ENCODE assay signal across 26 mouse cellular contexts in genomic region chr3:119464073-119464472, GRCm38 (mm10).
DNase-seq lines count a peak whose midpoint lies in the region; ATAC-seq and TF ChIP-seq lines count a peak whose summit lies in the region.
"Had no signal": no experiment of that assay in that cellular context is flagged by ENCODE, and none has a peak within 500 bp of the region (broad histone marks: within the 10 kb centered on the region; RNA-seq: fewer than 3 reads in every experiment).

No protein-coding gene starts in this region.

- no peak overlapping the region for H3K4me2 ChIP-seq in forebrain, embryonic 11.5 days (ENCODE audit: low read depth, low read length, severe bottlenecking)
- H3K4me2 ChIP-seq in forebrain, postnatal 0 days (ENCODE audit: low read depth): no peak overlapping the region
- H3K4me2 ChIP-seq in forebrain, embryonic 14.5 days (ENCODE audit: low read length): no peak overlapping the region
- no peak overlapping the region for H3K4me2 ChIP-seq in forebrain, embryonic 16.5 days (ENCODE audit: low read length)
- no peak overlapping the region for H3K4me2 ChIP-seq in midbrain, embryonic 12.5 days (replicated peaks)
- no peak overlapping the region for H3K4me2 ChIP-seq in midbrain, embryonic 16.5 days (ENCODE audit: low read length)
- H3K4me2 ChIP-seq: embryonic facial prominence, embryonic 13.5 days; embryonic facial prominence, embryonic 15.5 days; forebrain, embryonic 13.5 days had no signal

- no peak for DNase-seq in forebrain, embryonic 11.5 days (ENCODE audit: low spot score)
- DNase-seq in forebrain, postnatal 0 days: no peak
- no peak for DNase-seq in forebrain, embryonic 14.5 days (ENCODE audit: low spot score)
- peak; percentile 18 for DNase-seq in brain, embryonic 14.5 days (ENCODE audit: low read depth)
- DNase-seq: adrenal gland, adult 8-10 months; adrenal gland, postnatal 14 days; adrenal gland, postnatal 36 days; B cell, adult 2 months; cerebellum, adult 11 months; cerebellum, adult 18-20 months; cerebellum, adult 8-10 months; cerebellum, adult 9-11 months; cerebellum, postnatal 14 days; cerebellum, postnatal 36 days had no signal

- no peaks in the 10 kb centered on the region for H3K36me3 ChIP-seq in forebrain, embryonic 11.5 days (ENCODE audit: control insufficient read depth, insufficient read depth, low read length)
- H3K36me3 ChIP-seq in forebrain, postnatal 0 days (ENCODE audit: insufficient read depth): no peaks in the 10 kb centered on the region
- H3K36me3 ChIP-seq in forebrain, embryonic 14.5 days (ENCODE audit: control insufficient read depth, insufficient read depth, low read length): no peaks in the 10 kb centered on the region
- no peaks in the 10 kb centered on the region for H3K36me3 ChIP-seq in forebrain, embryonic 16.5 days (ENCODE audit: control insufficient read depth, insufficient read depth)
- H3K36me3 ChIP-seq in midbrain, embryonic 12.5 days: no peaks in the 10 kb centered on the region
- no peaks in the 10 kb centered on the region for H3K36me3 ChIP-seq in midbrain, embryonic 16.5 days (ENCODE audit: control insufficient read depth, insufficient read depth, low read length)
- H3K36me3 ChIP-seq: embryonic facial prominence, embryonic 13.5 days; embryonic facial prominence, embryonic 15.5 days; G1E had no signal

- 53% methylated on average over 2 of the region's 2 CpGs for WGBS in forebrain, embryonic 11.5 days
- WGBS in forebrain, postnatal 0 days: 20% methylated on average over 2 of the region's 2 CpGs
- WGBS in forebrain, embryonic 14.5 days: 28% methylated on average over 2 of the region's 2 CpGs
- 23% methylated on average over 2 of the region's 2 CpGs for WGBS in forebrain, embryonic 16.5 days
- 34% methylated on average over 2 of the region's 2 CpGs for WGBS in midbrain, embryonic 12.5 days
- 27% methylated on average over 2 of the region's 2 CpGs for WGBS in midbrain, embryonic 16.5 days

- TF ChIP-seq POLR2A in brain, embryonic 14.5 days (IDR thresholded peaks at IDR 0.05; ENCODE audit: borderline replicate concordance, extremely low read depth, insufficient read depth, insufficient read length, poor library complexity, severe bottlenecking): no peak

- no peak for TF ChIP-seq CTCF in forebrain, postnatal 0 days (IDR thresholded peaks at IDR 0.05; ENCODE audit: low read depth)
- TF ChIP-seq CTCF in brain, embryonic 14.5 days (IDR thresholded peaks at IDR 0.05; ENCODE audit: borderline replicate concordance, extremely low read depth, insufficient read depth, insufficient read length): no peak

- no peaks in the 10 kb centered on the region for H3K4me1 ChIP-seq in forebrain, embryonic 11.5 days (replicated peaks; ENCODE audit: control insufficient read depth, insufficient read depth, low read length)
- no peaks in the 10 kb centered on the region for H3K4me1 ChIP-seq in forebrain, postnatal 0 days (ENCODE audit: insufficient read depth)
- H3K4me1 ChIP-seq in forebrain, embryonic 14.5 days (ENCODE audit: control insufficient read depth, insufficient read depth, low read length): peaks cover 4% of the 10 kb centered on the region
- 0 out of 2 replicates have a peak, but pooled peaks cover 4% of the 10 kb centered on the region for H3K4me1 ChIP-seq in forebrain, embryonic 16.5 days (replicated peaks; ENCODE audit: control insufficient read depth, insufficient read depth, low read length)
- peaks cover 10% of the 10 kb centered on the region for H3K4me1 ChIP-seq in midbrain, embryonic 12.5 days
- peaks cover 5% of the 10 kb centered on the region; the same call in 1 of the 2 replicates for H3K4me1 ChIP-seq in midbrain, embryonic 16.5 days (ENCODE audit: control insufficient read depth, insufficient read depth, low read length)
- H3K4me1 ChIP-seq: embryonic facial prominence, embryonic 13.5 days; embryonic facial prominence, embryonic 15.5 days had no signal

- H3K9ac ChIP-seq in forebrain, embryonic 11.5 days (ENCODE audit: low read length): no peak overlapping the region
- no peak overlapping the region for H3K9ac ChIP-seq in forebrain, postnatal 0 days
- no peak overlapping the region for H3K9ac ChIP-seq in forebrain, embryonic 14.5 days (ENCODE audit: low read length)
- no peak overlapping the region for H3K9ac ChIP-seq in forebrain, embryonic 16.5 days (replicated peaks; ENCODE audit: low read depth, low read length)
- no peak overlapping the region for H3K9ac ChIP-seq in midbrain, embryonic 12.5 days (replicated peaks)
- no peak overlapping the region for H3K9ac ChIP-seq in midbrain, embryonic 16.5 days (ENCODE audit: low read depth, low read length)
- H3K9ac ChIP-seq: embryonic facial prominence, embryonic 13.5 days; embryonic facial prominence, embryonic 15.5 days; forebrain, embryonic 13.5 days had no signal

- peak; percentile 51; the same call in 1 of the 2 replicates for ATAC-seq in forebrain, embryonic 11.5 days (replicated peaks; ENCODE audit: low FRiP score)
- ATAC-seq in forebrain, postnatal 0 days: no peak
- ATAC-seq in forebrain, embryonic 14.5 days: peak; percentile 5; the same call in 1 of the 2 replicates
- ATAC-seq in forebrain, embryonic 16.5 days: no peak
- peak; percentile 65 for ATAC-seq in midbrain, embryonic 12.5 days (ENCODE audit: low FRiP score, low read depth)
- ATAC-seq in midbrain, embryonic 16.5 days: no peak
- ATAC-seq: activated CD4-positive, CD25-positive, alpha-beta regulatory T cell, adult 4 months; CD4-positive, CD25-positive, alpha-beta regulatory T cell, adult 4 months; Patski had no signal

- no peaks in the 10 kb centered on the region for H3K27me3 ChIP-seq in forebrain, embryonic 11.5 days (ENCODE audit: control insufficient read depth, insufficient read depth, low read length)
- no peaks in the 10 kb centered on the region for H3K27me3 ChIP-seq in forebrain, postnatal 0 days (ENCODE audit: insufficient read depth, low read length)
- H3K27me3 ChIP-seq in forebrain, embryonic 14.5 days (replicated peaks; ENCODE audit: control insufficient read depth, insufficient read depth, low read length): no peaks in the 10 kb centered on the region
- no peaks in the 10 kb centered on the region for H3K27me3 ChIP-seq in forebrain, embryonic 16.5 days (replicated peaks; ENCODE audit: control insufficient read depth, insufficient read depth, low read length)
- H3K27me3 ChIP-seq in midbrain, embryonic 12.5 days: peaks cover 13% of the 10 kb centered on the region
- no peaks in the 10 kb centered on the region for H3K27me3 ChIP-seq in midbrain, embryonic 16.5 days (ENCODE audit: control insufficient read depth, insufficient read depth, low read depth, low read length)
- H3K27me3 ChIP-seq: CH12.LX; embryonic facial prominence, embryonic 13.5 days; embryonic facial prominence, embryonic 15.5 days; forebrain, embryonic 13.5 days; Patski had no signal

- H3K4me3 ChIP-seq in forebrain, embryonic 11.5 days (ENCODE audit: low read depth, low read length): no peak overlapping the region
- no peak overlapping the region for H3K4me3 ChIP-seq in forebrain, postnatal 0 days (ENCODE audit: low read depth, low read length)
- H3K4me3 ChIP-seq in forebrain, embryonic 14.5 days (ENCODE audit: low read depth, low read length): no peak overlapping the region
- no peak overlapping the region for H3K4me3 ChIP-seq in forebrain, embryonic 16.5 days (replicated peaks; ENCODE audit: low read length)
- H3K4me3 ChIP-seq in midbrain, embryonic 12.5 days: no peak overlapping the region
- no peak overlapping the region for H3K4me3 ChIP-seq in midbrain, embryonic 16.5 days (ENCODE audit: low read depth, low read length)
- H3K4me3 ChIP-seq: embryonic facial prominence, embryonic 13.5 days; embryonic facial prominence, embryonic 15.5 days; erythroblast, embryonic 14.5 days; forebrain, embryonic 13.5 days had no signal

- H3K27ac ChIP-seq in forebrain, embryonic 11.5 days (ENCODE audit: low read depth, low read length): no peak overlapping the region
- H3K27ac ChIP-seq in forebrain, postnatal 0 days (ENCODE audit: low read depth, low read length): no peak overlapping the region
- no peak overlapping the region for H3K27ac ChIP-seq in forebrain, embryonic 14.5 days (ENCODE audit: low read depth, low read length)
- H3K27ac ChIP-seq in forebrain, embryonic 16.5 days (ENCODE audit: low read length): no peak overlapping the region
- H3K27ac ChIP-seq in midbrain, embryonic 12.5 days (replicated peaks): no peak overlapping the region
- H3K27ac ChIP-seq in midbrain, embryonic 16.5 days (ENCODE audit: low read length): no peak overlapping the region
- H3K27ac ChIP-seq: embryonic facial prominence, embryonic 13.5 days; embryonic facial prominence, embryonic 15.5 days; forebrain, embryonic 13.5 days had no signal

- H3K9me3 ChIP-seq in forebrain, embryonic 11.5 days (ENCODE audit: control insufficient read depth, low read length): no peaks in the 10 kb centered on the region
- no peaks in the 10 kb centered on the region for H3K9me3 ChIP-seq in forebrain, postnatal 0 days (ENCODE audit: low read length)
- H3K9me3 ChIP-seq in forebrain, embryonic 14.5 days (replicated peaks; ENCODE audit: control insufficient read depth, low read length): no peaks in the 10 kb centered on the region
- H3K9me3 ChIP-seq in forebrain, embryonic 16.5 days (ENCODE audit: control insufficient read depth, low read length): no peaks in the 10 kb centered on the region
- no peaks in the 10 kb centered on the region for H3K9me3 ChIP-seq in midbrain, embryonic 12.5 days
- H3K9me3 ChIP-seq in midbrain, embryonic 16.5 days (replicated peaks; ENCODE audit: control insufficient read depth, low read length, poor library complexity, severe bottlenecking): no peaks in the 10 kb centered on the region
- H3K9me3 ChIP-seq: embryonic facial prominence, embryonic 13.5 days; embryonic facial prominence, embryonic 15.5 days; forebrain, embryonic 13.5 days; G1E had no signal

Comparison
In these comparisons a context has a peak if more than half of its experiments do, and no peak if none do; other contexts are left out.
1. ATAC-seq: peak in forebrain, embryonic 11.5 days (single experiment), forebrain, embryonic 14.5 days (single experiment) and midbrain, embryonic 12.5 days (single experiment); none in forebrain, postnatal 0 days (single experiment), forebrain, embryonic 16.5 days (single experiment) and midbrain, embryonic 16.5 days (single experiment).